Mouse (Mus musculus) brain, embryonic 14.5 days (tissue): Measurements from ENCODE around the gene Hdgfl2.

Source experiments
- CTCF ChIP-seq: fragments of 200-500 bp; IDR thresholded peaks from 2 replicates; pipeline ENCODE4 v1.5.1; 2012; ENCODE audit warnings: inconsistent platforms, mild to moderate bottlenecking, moderate library complexity, borderline replicate concordance; ENCODE audit not compliant: insufficient read depth, insufficient read length; ENCODE audit errors: extremely low read depth
- POLR2A ChIP-seq: fragments of 200-500 bp; IDR thresholded peaks from 2 replicates; pipeline ENCODE4 v1.6.1; 2012; ENCODE audit warnings: mild to moderate bottlenecking, inconsistent platforms, borderline replicate concordance; ENCODE audit not compliant: poor library complexity, insufficient read depth, insufficient read length, severe bottlenecking; ENCODE audit errors: extremely low read depth

DNA sequence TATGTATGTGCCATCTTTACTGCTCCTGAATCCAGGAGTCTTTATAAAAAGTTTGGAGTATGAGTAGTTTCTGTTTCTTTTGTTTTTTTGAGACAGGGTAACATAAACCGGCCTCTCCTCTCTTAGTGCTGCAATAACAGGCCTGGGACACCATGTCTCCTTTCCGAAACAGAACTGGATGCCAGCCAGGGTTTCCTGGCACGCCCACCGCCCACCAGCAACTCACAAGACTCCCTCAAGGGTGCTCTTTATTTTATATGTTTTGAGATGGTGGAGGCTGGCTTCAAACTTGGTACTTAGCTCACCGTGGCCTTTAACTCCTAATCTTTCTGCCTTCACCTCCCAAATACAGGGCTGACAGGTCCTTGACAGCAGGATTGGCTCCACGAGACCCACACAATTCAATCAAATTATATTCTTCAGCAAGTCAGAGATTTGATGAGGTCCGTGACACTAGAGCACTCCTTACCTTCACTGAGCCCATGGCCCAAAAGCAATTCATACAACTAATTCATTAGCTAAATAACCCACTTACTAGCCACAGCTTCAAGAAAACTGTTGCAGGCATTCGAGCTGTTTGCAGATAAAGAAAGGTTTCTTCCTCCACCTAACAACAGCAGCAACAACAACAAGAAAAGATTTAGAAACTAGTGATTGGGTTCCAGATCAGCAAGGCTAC lies 40.7 kb upstream of the Hdgfl2 start:
- TF ChIP-seq CTCF = no peak
- no peak for TF ChIP-seq POLR2A
